Comparison of ENCODE assay signal across 16 mouse cellular contexts in the genomic region with DNA sequence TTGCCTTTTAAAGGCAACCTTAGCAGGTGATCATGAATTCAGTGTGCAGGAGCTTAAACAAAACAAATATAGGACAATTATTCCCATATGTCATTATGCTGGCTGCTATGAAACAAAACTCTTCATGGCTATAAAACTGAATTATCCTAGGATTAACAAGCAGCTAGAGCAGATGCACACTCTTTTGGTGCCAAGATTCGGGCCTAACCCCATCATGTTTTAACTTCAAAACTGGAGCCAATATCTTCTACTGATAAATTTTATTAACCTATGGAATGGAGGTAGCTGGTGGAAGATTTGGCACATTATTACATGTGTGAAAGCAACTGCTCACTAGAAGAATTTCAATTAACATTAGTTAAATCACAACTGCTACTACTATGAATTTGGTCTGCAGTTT.
DNase-seq lines count a peak whose midpoint lies in the region; ATAC-seq lines count a peak whose summit lies in the region.
"Had no signal": no experiment of that assay in that cellular context is flagged by ENCODE, and none has a peak within 500 bp of the region (broad histone marks: within the 10 kb centered on the region; RNA-seq: fewer than 3 reads in every experiment).

No protein-coding gene starts in this region.

- no peak overlapping the region for H3K9ac ChIP-seq in forebrain, embryonic 15.5 days (replicated peaks)
- no peak overlapping the region for H3K9ac ChIP-seq in forebrain, embryonic 12.5 days
- H3K9ac ChIP-seq: embryonic facial prominence, embryonic 12.5 days; forebrain, postnatal 0 days had no signal

- no peaks in the 10 kb centered on the region for H3K9me3 ChIP-seq in forebrain, embryonic 15.5 days
- H3K9me3 ChIP-seq in forebrain, embryonic 12.5 days, result no peaks in the 10 kb centered on the region
- H3K9me3 ChIP-seq: embryonic facial prominence, embryonic 10.5 days; embryonic facial prominence, embryonic 12.5 days had no signal

- H3K4me2 ChIP-seq in forebrain, embryonic 15.5 days (replicated peaks), result no peak overlapping the region
- no peak overlapping the region for H3K4me2 ChIP-seq in forebrain, embryonic 12.5 days
- H3K4me2 ChIP-seq: embryonic facial prominence, embryonic 12.5 days had no signal

- 73% methylated on average over 1 of the region's 1 CpGs for WGBS in forebrain, embryonic 15.5 days
- 82% methylated on average over 1 of the region's 1 CpGs for WGBS in forebrain, embryonic 12.5 days

- no peaks in the 10 kb centered on the region for H3K27me3 ChIP-seq in forebrain, embryonic 15.5 days
- H3K27me3 ChIP-seq in forebrain, embryonic 12.5 days, result no peaks in the 10 kb centered on the region
- H3K27me3 ChIP-seq: embryonic facial prominence, embryonic 12.5 days had no signal

- 0 out of 2 replicates have a peak, but pooled peaks have one; percentile 26 for ATAC-seq in forebrain, embryonic 15.5 days (replicated peaks)
- no peak for ATAC-seq in forebrain, embryonic 12.5 days (ENCODE audit: low FRiP score)
- ATAC-seq: forebrain, postnatal 0 days had no signal

- H3K27ac ChIP-seq in forebrain, embryonic 15.5 days (replicated peaks), result no peak overlapping the region
- no peak overlapping the region for H3K27ac ChIP-seq in forebrain, embryonic 12.5 days
- H3K27ac ChIP-seq: embryonic facial prominence, embryonic 10.5 days; embryonic facial prominence, embryonic 12.5 days had no signal

- H3K4me1 ChIP-seq in forebrain, embryonic 15.5 days, result no peaks in the 10 kb centered on the region
- H3K4me1 ChIP-seq in forebrain, embryonic 12.5 days, result no peaks in the 10 kb centered on the region
- H3K4me1 ChIP-seq: embryonic facial prominence, embryonic 10.5 days; embryonic facial prominence, embryonic 12.5 days had no signal

- DNase-seq in layer of hippocampus, adult 9-11 months, result peak; percentile 9
- DNase-seq in layer of hippocampus, postnatal 36 days, result no peak
- no peak for DNase-seq in spleen, adult 12 weeks (ENCODE audit: low spot score)
- DNase-seq: adrenal gland, adult 2 months; adrenal gland, postnatal 10 days; adrenal gland, postnatal 25 days; cerebellum, adult 11-12 months; cerebellum, adult 2 months; cerebellum, adult 9-10 months; cerebellum, postnatal 10 days; cerebellum, postnatal 25 days; forebrain, postnatal 0 days had no signal

- H3K36me3 ChIP-seq in forebrain, embryonic 15.5 days, result no peaks in the 10 kb centered on the region
- H3K36me3 ChIP-seq in forebrain, embryonic 12.5 days (replicated peaks), result no peaks in the 10 kb centered on the region
- H3K36me3 ChIP-seq: embryonic facial prominence, embryonic 10.5 days; embryonic facial prominence, embryonic 12.5 days had no signal

- no peak overlapping the region for H3K4me3 ChIP-seq in forebrain, embryonic 15.5 days
- H3K4me3 ChIP-seq in forebrain, embryonic 12.5 days (replicated peaks), result no peak overlapping the region
- H3K4me3 ChIP-seq: embryonic facial prominence, embryonic 10.5 days; embryonic facial prominence, embryonic 12.5 days had no signal
